36 mouse cellular contexts compared by ENCODE assay signal in genomic region chr16:16879025-16879424, GRCm38 (mm10). TPM values are rescaled to one million over a fixed set of nuclear protein-coding genes. Genes with fewer than 3 reads are reported as not detected.
"Had no signal": no experiment of that assay in that cellular context is flagged by ENCODE, and none has a peak within 500 bp of the region (broad histone marks: within the 10 kb centered on the region; RNA-seq: fewer than 3 reads in every experiment).

No protein-coding gene starts in this region.

- DNase-seq: left cerebral cortex, postnatal 4 days; liver; liver, embryonic 13.5 days; liver, postnatal 0 days; lung, adult 18-20 months; lung, adult 2 months; lung, embryonic 14.5 days; lung, postnatal 10 days; lung, postnatal 14 days; lung, postnatal 36 days; lung, postnatal 4 days; midbrain, embryonic 14.5 days had no signal

- ATAC-seq: liver, embryonic 12.5 days; liver, postnatal 0 days; lung, postnatal 0 days; midbrain, embryonic 13.5 days; midbrain, embryonic 15.5 days; midbrain, embryonic 16.5 days had no signal

- H3K27ac ChIP-seq: left cerebral cortex, adult 2 months; limb, embryonic 12.5 days; limb, embryonic 15.5 days; liver, embryonic 12.5 days; liver, embryonic 13.5 days; liver, embryonic 14.5 days; liver, embryonic 15.5 days; lung, embryonic 15.5 days; macrophage; midbrain, embryonic 10.5 days; midbrain, embryonic 12.5 days; midbrain, embryonic 13.5 days; midbrain, embryonic 15.5 days; neural tube, embryonic 12.5 days had no signal

- H3K27me3 ChIP-seq: limb, embryonic 12.5 days; limb, embryonic 15.5 days; liver, embryonic 12.5 days; liver, embryonic 13.5 days; liver, embryonic 15.5 days; lung, embryonic 15.5 days; megakaryocyte, embryonic 14.5 days; midbrain, embryonic 12.5 days; midbrain, embryonic 13.5 days; midbrain, embryonic 15.5 days; neural tube, embryonic 12.5 days had no signal

- H3K4me1 ChIP-seq: limb, embryonic 12.5 days; limb, embryonic 15.5 days; liver, embryonic 12.5 days; liver, embryonic 13.5 days; liver, embryonic 15.5 days; lung, embryonic 15.5 days; midbrain, embryonic 10.5 days; midbrain, embryonic 12.5 days; midbrain, embryonic 13.5 days; midbrain, embryonic 15.5 days; neural tube, embryonic 12.5 days had no signal

- H3K9me3 ChIP-seq: limb, embryonic 15.5 days; liver, embryonic 12.5 days; liver, embryonic 13.5 days; liver, embryonic 15.5 days; lung, embryonic 15.5 days had no signal

- H3K4me3 ChIP-seq: left cerebral cortex, adult 2 months; limb, embryonic 12.5 days; limb, embryonic 15.5 days; liver, embryonic 12.5 days; liver, embryonic 13.5 days; liver, embryonic 15.5 days; lung, embryonic 15.5 days; megakaryocyte, embryonic 14.5 days; midbrain, embryonic 10.5 days; midbrain, embryonic 12.5 days; midbrain, embryonic 13.5 days; midbrain, embryonic 15.5 days; myocyte; neural tube, embryonic 12.5 days had no signal

- H3K4me2 ChIP-seq: limb, embryonic 12.5 days; limb, embryonic 15.5 days; liver, embryonic 11.5 days; liver, embryonic 12.5 days; liver, embryonic 13.5 days; liver, embryonic 15.5 days; lung, embryonic 14.5 days; lung, embryonic 15.5 days; midbrain, embryonic 11.5 days; midbrain, embryonic 12.5 days; midbrain, embryonic 13.5 days; midbrain, embryonic 15.5 days; neural tube, embryonic 12.5 days had no signal

- H3K9ac ChIP-seq: limb, embryonic 12.5 days; limb, embryonic 15.5 days; liver, embryonic 12.5 days; liver, embryonic 13.5 days; liver, embryonic 14.5 days; liver, embryonic 15.5 days; liver, postnatal 0 days; lung, embryonic 14.5 days; lung, embryonic 15.5 days; midbrain, embryonic 12.5 days; midbrain, embryonic 13.5 days; midbrain, embryonic 15.5 days; neural tube, embryonic 12.5 days had no signal

RNA-seq across cellular contexts. Expression of gene Vpreb1, which starts 8.4 kb away (rescaled TPM):
- polyA plus RNA-seq: macrophage had no signal

RNA-seq across cellular contexts. Expression of gene Igll1, which starts 15.2 kb away (rescaled TPM):
- polyA plus RNA-seq: limb, embryonic 11.5 days; liver, adult 2 months; liver, embryonic 11.5 days; liver, embryonic 12.5 days; lung, adult 2 months; lung, embryonic 14.5 days; macrophage; midbrain, embryonic 11.5 days; midbrain, embryonic 12.5 days; midbrain, embryonic 14.5 days; midbrain, embryonic 15.5 days; midbrain, embryonic 16.5 days; midbrain, postnatal 0 days; myocyte; neural tube, embryonic 11.5 days; neural tube, embryonic 12.5 days had no signal

RNA-seq across cellular contexts. Expression of gene Spag6l, which starts 49.8 kb away (rescaled TPM):
- polyA plus RNA-seq: limb, embryonic 11.5 days; limb, embryonic 15.5 days; liver, adult 2 months; liver, embryonic 11.5 days; liver, embryonic 12.5 days; liver, embryonic 13.5 days; liver, embryonic 15.5 days; liver, embryonic 16.5 days; macrophage; myocyte had no signal
